Mouse (Mus musculus): Measurements from ENCODE around the gene Tesmin. TPM values are rescaled to one million over a fixed set of nuclear protein-coding genes. Genes with fewer than 3 reads are reported as not detected.
A peak's percentile ranks its signal among the peaks of the same experiment; 100 is the strongest.

Tesmin gene
- under 1 TPM in 3 of 4 experiments, not detected in 1; 0.38 to 0.83 (median 0.43) TPM for total RNA-seq (2022)

DNA sequence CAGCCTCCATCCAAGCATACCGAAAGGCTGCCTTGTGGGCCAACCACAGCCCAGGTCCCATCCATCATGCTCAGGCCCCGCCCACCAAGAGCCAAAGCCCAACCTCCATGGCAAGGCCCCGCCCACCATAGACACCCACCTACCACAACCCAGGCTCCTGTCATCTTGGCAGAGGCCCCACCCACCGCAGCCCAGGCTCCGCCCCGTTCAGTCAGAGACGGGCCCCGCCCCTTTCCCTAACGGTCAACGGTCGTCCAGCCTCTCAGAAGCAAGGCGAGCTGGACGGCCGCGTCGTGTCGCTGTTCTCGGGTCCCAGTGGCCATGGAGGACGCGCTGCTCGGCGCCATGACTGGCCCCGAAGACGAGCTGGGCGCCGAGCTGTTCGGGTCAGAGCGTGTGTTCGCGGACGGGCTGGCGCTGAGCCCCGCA, at the start of gene Tesmin:
Gene Tesmin, plus strand, starts transcription at position 229 of the 429 bp plus-strand sequence.
- peak; percentile 69 to 75 for DNase-seq (ENCODE audit: low spot score in 2 of 2)

DNA sequence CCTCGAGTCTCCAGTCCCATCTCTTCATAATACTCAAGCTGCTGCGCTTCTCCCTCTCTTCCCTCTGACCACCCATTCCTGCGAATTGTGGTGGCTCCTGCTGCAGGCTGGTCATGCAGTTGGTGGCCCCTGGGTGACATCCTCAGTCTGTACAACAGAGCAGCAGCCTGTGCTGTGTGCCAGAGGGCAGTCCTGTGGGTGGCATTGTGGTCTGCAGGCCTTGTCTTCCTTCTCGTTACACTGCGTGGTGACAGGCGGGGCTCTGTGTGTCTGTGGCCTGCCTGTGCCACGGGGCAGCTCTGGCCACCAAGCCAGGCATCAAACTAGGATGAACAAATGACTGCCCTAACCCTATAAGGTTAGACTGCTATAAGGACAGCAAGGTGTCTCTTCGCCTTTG, 49.5 kb upstream of the Tesmin start:
- no peak for DNase-seq (ENCODE audit: low spot score in 2 of 2)

DNA sequence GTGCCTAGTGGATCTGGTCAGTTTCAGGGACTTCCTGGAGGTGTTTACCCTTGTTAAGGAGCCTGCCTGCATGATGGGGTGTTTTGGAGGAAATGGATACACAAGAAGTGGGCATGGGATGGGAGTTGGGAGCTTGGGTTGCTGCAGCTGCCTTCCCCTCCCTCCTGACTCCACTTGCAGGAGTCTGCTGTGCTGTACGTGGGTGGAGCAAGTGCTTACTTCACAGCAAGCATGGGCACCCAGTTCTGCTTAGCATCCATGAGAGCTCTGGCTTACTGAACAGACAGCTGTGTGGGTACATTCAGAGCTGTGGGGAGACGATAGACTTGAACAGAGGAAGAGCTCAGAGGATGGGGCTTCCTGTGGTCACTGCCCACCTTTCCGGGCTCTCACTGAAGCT, 47.6 kb upstream of the Tesmin start:
- DNase-seq (ENCODE audit: low spot score in 2 of 2) = peak in 1 of 2 experiments; percentile 15

DNA sequence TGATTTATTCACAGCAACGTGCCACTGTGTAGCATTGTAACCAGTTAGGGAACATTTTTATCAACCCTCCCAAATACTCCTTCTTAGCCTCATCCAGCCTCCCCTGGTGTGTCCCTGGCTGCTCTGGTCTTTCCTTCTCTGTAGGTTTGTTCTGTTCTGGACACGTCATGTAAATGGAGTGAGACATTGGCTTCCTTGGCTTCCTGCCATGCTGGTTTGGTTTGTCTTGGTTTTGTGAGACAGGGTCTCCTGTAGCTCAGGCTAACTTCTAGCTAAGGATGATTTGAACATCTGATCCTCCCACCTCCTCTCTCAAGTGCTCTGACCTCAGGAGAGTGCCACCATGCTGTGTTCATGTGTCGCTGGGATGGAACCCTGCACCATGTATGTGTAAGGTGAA, 44.7 kb upstream of the Tesmin start:
- no peak for DNase-seq (ENCODE audit: low spot score in 2 of 2)

DNA sequence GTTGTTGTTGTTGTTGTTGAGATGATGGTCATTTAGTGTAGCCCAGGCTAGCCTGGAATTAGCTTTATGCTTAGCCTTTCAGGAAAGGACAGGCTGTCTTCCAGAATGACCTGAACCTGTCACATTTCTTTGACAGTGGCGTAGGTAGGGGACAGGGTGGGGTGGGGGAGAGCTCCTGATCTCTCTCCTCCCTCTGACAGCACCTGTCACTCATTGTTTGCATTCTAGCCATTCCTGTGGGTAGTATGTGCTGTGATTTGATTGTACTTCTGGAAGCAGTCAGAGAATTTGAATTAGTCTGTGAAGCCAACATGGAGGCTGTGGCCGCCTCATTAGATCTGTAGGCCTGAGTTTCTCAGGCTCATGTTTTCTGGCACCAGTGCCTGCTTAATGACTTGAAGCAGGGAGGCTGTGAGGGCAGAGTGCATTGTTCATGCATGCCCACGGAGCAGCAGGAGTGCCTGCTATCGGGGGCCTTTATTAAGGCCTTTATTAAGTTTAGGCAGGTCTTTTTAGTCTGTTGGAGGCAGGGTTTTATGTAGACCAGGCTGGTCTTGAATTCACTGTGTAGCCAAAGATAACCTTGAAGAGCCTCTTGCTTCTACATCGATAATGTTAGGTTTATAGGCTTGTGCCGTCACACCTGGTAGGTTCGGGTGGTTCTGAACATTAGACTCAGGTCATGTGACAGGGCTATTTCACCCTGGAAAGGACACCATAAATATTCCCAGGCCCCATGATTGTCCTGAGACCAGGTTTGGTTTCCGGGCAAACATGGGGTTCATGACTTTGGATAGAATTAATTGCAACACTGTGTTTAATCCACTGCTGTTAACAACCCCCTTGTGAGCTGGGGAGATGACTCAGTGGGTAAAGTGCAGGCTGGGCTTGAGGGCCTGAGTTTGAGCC, 43.8 kb upstream of the Tesmin start:
- DNase-seq (ENCODE audit: low spot score in 2 of 2) = no peak

DNA sequence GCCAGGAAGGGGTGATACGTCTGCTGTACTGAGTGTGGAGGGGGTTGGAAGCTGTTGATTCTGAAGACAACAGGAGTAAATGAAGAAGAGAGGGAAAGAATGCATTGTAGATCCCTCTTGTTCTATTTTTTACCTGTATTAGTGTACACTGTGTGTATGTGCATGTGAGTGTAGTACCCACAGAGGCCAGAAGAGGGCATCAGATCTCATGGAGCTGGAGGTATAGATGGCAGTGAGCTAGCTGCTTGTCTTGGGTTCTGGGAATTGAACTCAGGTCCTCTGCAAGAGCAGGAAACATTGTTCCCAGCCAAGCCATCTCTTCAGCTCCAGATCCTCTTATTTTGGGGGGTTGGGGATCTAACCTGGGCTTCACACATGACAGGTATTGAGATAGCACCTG, 40.9 kb upstream of the Tesmin start:
- no peak for DNase-seq (ENCODE audit: low spot score in 2 of 2)

DNA sequence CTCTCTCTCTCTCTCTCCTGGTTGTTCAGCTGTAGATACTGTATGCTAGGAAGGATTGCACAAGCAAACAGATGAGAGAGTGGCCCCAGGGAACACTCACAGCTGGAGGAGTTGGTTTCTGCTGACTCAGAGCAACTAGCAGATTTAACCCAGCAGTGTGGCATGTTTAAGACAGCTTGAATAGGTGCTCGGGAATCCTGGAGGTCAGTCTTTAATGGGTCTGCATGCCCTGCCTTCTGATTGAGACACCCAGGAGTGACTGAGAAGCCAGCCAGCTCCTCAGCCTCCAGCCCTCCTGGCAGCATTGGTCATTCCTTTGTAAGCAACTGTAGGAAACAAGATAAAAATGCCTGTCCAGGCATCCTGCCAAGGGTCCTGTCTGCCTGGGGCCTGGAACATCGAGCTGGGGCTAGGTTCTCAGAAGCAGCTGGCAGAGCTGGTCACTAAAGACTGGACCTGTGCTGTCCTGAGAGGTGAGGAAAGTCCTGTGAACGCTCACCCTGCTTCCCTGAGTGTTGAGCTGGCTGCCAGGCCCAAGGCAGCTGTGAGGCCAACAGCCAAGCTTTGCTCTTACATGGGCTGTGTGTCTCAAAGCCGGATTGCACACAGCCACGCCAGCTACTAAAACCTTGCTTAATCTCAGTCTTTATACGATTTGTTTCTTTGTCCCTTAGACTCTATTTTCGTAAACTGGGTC, 35.1 kb upstream of the Tesmin start:
- peak in 1 of 2 experiments; percentile 13 for DNase-seq (ENCODE audit: low spot score in 2 of 2)

DNA sequence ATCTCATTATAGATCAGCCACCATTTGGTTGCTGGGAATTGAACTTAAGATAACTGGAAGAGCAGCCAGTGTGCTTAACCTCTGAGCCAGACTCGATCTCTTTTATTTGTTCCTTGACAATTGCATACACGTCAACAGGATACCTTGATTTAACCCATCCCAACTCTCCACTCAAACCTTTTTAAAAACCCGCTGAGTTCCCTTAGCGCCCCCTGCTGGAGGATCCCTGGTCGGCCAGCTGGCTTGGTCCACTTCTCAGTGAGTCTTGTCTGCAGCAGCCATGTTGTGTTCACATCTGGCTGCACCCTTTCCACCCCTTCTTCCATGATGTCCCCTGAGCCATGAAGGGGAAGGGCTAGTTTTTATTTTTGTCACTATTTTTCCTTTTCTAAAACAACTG, 33.6 kb upstream of the Tesmin start:
- DNase-seq (ENCODE audit: low spot score in 2 of 2) = no peak

DNA sequence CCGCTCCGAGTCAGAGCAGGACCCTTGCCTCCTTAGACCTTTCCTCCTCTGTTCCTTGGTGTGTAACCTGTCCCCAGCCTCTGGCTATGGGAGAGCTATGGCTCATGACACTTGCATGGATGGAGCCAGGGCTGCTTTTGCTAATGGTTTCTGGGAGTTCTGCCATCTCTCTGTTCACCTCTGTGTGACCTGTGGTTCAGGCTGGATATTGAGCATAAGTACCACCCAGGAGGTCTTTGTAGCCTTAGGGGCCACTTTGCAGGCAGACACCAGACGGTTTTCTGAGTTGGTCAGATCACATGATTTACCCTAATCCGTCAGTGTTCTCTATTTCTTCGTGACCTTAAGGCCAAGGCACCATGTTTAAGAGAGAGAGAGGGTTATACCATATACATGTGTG, 32.1 kb upstream of the Tesmin start:
- DNase-seq (ENCODE audit: low spot score in 2 of 2) = no peak

DNA sequence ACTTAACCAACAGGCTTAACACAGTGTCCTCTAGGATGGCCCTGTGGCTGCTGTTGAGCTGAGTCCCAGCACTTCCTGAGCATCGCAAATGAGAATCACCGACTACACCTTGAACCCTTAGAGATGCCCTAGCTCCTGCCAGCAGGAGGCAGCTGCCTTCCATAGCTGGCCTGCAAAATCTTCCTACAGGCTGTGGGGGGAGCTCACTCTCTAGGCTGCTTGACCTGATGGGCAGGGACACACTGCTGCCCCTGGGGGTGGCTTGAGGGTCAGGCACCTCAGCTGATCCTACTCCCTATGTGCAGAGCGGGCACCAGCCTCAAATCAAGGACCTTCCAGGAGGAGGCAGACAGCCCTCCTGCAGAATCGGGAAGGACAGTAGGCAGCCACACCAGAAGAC, 31.0 kb upstream of the Tesmin start:
- DNase-seq (ENCODE audit: low spot score in 2 of 2) = no peak

DNA sequence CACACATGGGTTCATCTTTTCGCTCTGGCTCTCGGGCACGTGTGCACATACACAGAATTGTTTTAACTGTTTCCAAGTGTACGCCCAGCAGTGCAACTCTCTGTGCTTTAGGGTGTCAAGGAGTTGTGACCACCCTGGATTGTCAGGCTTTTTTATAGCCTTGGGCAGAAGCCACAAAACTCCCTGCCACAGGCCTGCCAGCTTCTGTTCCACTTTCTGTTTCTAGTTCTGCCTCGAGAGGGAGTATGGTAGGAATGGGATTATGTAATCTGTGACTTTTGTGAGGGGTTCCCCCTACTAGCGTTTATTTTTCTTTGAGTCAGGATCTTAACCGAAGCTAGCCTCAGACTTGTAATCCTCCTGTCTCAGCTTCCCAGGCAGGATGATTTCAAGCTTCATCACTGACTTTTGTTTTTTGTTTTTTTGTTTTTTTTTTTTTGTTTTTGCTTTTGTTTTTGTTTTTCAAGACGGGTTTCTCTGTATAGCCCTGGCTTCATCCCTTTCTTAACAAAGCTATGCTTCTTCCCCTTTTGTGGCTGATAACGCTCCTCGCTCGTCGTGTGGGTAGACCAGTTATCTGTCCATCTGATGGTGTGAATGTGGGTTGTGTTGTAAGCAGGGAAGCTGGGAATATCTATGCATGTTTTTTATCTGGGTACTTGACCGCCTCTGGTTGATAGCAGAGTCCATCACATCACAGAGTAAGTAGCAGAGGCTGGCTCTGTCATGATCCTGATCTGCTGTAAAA, 28.6 kb upstream of the Tesmin start:
- DNase-seq (ENCODE audit: low spot score in 2 of 2) = no peak

DNA sequence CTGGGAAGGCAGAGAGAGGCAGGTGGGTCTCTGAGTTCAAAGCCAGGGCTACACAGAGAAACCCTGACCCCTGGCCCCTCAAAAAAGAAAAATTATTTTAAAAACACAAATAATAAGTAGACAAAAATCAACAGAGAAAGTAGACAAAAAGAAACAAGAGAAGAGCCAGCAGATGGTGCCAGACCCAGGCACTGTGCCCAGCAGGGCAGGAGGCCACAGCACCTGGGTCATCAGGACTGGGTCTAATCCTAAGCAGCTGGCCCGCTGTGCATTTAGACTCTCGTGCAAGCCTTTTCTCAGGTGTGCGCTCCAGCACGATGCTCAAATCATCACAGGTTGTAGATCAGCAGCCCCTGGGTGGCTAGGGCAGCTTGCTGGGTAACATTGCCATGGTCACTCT, 25.1 kb upstream of the Tesmin start:
- no peak for DNase-seq (ENCODE audit: low spot score in 2 of 2)

DNA sequence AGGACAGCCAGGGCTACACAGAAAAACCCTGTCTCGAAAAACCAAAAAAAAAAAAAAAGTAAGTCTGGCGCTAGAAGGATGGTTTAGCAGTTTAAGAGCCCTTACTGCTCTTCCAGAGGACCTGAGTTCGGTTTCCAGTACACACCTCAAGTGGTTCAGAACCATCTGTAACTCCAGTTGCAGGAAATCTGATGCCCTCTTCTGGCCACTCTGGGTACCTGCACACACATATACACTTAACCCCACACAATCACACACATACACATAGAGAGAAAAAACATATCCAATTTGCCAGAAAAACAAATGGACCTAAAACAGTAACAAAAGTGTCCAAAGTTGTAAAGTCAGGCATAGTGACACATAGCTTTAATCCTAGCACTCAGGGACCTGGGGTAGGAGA, 23.6 kb upstream of the Tesmin start:
- no peak for DNase-seq (ENCODE audit: low spot score in 2 of 2)

DNA sequence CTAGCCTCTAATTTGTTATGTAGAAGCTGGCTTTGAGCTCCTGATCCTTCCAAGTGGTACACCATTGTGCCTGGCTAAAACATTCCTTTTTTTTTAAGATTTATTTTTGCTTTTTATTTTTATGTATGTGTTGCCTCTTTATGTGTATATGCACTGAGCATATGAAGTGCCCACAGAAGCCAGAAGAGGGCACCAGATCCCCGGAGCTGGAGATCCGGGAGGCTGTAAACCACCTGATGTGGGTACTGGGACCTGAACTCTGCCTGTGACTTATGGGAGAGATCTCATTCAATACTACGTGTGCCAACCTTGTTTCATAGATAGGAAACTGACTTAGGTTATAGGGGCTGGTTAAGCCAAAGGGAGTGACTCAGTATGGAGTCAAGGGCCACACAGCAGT, 20.4 kb upstream of the Tesmin start:
- DNase-seq (ENCODE audit: low spot score in 2 of 2) = no peak

DNA sequence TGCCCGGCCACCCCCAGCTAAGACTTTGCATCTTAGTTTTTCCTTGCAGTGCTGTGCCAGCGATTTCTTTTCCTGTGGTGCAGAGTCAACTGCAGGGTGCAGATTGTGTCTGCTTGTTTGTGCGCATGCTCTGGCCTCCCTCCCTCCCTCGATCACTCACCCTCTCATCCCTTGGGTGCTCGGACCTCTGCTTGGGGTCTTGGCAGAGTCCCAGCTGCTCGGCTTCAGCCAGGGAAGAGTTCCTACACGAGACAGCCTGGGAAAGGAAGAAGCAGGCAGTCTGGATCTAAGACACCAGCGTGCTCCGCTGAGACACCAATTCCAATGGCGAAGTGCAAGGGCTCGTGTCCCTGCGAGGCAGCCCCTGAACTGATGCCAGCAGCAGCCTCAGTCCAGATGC, 15.3 kb upstream of the Tesmin start:
- no peak for DNase-seq (ENCODE audit: low spot score in 2 of 2)

DNA sequence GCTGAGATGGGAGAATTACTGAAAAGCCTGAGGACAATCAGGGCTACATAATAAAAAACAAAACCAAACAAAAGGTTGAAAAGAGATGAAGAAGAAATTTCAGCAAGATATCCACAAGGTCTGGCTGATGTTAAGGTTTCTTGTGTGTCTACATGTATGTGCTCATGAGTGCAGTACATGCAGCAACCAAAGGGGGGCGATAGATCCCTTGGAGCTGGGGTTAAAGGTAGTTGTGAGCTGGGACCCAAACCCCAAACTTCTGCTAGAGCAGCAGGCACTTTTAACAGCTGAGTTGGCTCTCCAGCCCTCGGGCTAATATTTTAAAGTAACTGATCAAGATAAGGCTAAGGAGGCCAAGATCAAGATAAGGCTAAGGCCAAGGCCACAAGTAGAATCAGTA, 14.6 kb upstream of the Tesmin start:
- no peak for DNase-seq (ENCODE audit: low spot score in 2 of 2)

DNA sequence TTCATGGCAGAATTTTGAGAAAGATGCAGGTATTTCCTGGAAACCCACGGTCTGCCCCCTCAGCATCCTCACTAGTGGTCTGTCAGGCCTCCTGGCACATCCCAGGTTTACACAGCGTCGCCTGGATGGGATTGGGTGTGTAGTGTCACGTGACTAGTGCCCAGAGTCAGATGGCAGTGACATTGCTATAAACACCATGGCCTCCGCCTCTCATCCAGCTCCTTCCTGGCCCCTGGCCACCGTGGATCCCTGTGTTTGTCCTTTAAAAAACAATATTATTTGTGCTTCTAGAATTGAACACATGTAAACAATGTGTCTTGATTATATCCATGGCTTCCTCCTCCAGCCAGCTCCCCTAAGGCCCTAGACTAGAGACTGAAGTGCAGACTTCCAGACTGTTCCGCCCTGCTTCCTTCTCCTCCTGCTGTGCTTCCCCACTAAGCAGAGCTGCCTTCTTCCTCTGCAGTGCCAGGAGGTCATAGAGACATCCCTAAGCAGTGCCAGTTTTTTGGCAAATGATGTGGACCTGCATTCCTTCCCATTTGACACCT, 12.6 kb upstream of the Tesmin start:
- DNase-seq (ENCODE audit: low spot score in 2 of 2) = no peak

DNA sequence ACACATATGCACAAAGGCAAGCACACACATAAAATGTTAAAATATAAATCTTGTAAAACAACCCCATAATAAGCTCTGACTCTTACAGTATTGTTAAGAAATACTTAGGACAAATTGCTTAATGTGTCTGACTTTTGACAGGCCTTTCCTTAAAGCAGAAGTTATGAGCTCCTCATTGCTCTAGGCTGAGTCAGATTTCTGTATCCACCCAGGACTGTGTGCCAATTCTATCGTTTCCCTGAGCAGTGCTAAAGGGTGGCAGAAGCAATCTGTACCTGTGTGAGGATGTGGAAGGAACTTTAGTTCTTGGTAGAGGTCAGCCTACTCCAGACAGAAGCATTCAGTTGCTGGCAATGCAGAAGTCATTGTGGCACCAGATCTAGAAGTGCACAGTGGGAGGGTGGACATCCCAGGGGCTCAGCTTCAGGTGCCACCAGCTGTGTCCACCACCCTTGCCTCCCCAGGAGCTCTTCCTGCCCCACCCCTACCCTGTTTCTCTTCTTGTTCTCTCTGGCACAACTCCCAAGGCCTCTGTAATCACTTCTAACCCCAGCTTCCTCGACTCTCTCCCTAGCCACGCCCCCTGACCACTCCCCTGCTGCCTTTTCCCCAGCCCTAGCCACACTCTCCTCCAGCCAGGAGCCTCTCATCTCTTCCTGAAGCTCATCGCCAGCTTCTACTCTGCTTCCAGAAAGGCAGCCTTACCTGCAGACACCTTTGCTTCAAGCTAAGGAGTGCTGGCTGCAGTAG, 11.5 kb upstream of the Tesmin start:
- no peak for DNase-seq (ENCODE audit: low spot score in 2 of 2)

DNA sequence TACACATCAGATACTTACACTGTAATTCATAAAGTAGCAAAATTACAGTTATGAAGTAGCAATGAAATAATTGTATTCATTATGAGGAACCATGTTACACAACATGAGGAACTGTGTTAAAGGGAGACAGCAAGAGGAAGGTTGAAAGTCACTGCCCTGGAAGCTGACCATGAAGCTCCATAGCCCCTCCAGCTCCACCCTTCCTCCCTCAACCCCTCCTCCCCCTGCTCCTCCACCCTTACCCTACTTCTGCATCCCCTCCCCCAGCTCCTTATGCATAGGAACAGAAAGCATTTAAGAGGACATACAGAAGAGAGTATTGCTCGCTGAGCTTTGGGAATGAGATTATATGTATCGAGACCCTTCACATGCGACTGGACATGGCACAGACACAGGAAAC, 10.0 kb upstream of the Tesmin start:
- DNase-seq (ENCODE audit: low spot score in 2 of 2) = no peak

DNA sequence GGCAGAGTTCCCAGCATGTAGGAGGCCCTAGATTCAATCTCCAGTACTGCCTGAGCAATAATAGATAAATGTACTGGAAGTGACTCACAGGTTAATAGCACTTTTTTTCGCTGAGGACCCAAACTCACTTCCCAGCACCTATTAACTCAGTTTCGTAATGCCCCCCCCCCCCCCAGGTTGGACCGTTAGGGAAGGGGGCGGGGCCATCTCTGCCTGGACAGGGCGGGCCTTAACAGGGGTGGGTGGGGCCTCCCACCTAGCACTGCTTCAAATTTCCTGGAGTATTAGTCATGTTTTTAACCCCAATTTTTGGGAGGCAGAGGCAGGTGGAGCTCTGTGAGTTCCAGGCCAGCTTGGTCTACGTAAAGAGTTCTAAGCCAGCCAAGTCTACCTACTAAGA, 596 bp upstream of the Tesmin start:
- no peak for DNase-seq (ENCODE audit: low spot score in 2 of 2)

DNA sequence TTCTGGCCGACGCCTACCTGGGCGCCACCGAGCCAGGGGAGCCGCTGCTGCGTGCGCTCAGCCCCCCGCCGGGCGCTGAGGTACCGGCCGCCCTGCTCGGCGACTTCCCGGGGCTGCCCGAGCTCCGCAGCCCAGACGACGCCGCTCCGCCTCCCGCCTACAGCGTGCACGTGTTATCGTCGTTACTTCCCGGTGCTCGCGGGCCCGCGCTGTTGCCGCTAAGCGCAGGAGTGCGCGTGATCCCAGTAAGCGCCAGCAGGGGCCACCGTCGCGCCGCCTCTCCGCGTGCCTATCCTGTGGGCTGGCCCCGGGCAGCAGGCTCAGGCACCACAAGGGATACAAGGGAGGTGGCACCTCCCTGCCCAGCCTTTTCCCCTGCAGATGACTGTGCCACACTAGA, 432 bp downstream of the Tesmin start:
- peak; percentile 65 to 83 for DNase-seq (ENCODE audit: low spot score in 2 of 2)

Data from layer of hippocampus, adult 8-10 months (tissue).